Mouse (Mus musculus): ENCODE results near the gene Cfl1.
A peak's percentile ranks its signal among the peaks of the same experiment; 100 is the strongest.

Cfl1 gene

DNA sequence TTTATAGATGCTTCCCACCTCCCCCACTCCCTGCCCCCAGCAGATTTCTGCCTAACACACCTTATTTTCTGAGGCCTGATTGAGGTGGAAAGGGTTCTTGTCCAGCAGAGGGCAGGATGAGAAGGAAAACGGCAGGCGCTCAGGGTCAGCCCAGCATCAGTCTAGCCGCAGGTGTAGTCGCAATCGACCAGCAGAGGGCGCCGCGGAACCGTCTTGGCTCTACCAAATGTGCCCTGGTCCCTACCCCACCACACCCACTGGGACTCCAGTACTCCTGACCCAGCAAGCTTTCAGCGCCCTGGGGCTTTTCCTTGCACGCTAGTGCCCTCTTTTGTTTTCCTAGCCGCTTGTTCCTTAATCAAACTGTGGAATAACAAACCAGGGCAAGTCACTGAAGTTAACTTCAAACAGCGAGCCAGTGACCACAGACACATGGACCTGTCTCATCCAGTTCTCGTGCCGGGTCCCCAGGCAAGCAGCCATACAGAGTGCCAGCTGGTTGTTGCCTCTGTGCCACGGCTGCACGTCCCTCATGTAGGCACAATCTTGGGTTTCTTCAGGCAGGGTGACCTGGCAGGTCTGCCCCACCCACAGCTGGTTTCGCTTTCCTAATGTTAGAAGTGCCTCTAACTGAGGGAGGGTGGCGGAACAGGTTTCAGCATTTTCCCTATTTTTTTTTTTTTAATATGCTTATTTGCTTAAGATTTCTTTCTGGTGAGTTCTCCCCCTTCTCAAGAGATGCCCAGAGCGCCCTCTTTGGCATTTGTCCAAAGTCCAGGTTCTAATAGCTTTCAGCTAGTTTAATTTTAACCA, 39.3 kb downstream of the Cfl1 start:
- DNase-seq (ENCODE audit: low read depth, low spot score), result peak; percentile 96

GRCm38 (mm10) chr19:5530138-5530524, 39.9 kb downstream of the Cfl1 start:
- DNase-seq (ENCODE audit: low read depth, low spot score), result no peak

GRCm38 (mm10) chr19:5532520-5532919, 42.3 kb downstream of the Cfl1 start:
- DNase-seq (ENCODE audit: low read depth, low spot score), result peak; percentile 76

DNA sequence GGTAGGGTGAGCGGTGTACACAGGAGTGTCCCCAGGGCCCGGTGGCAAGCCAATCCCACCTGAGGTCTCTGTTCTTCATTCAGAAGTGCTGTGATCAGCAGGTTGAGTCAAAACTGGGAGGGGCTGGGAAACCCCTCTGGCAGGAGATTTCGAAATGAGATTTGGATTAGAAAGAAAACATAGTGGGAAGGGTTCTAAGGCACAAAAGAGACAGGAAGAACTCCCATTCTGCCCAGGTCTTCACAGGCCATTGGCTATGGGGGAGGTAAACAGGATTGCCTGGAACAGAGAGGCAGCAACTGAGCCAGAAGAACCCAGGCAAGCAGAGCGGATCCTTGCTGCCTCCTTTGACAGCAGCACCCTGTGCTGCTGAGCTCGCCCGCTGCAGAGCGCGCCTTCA, 48.5 kb downstream of the Cfl1 start:
- DNase-seq (ENCODE audit: low read depth, low spot score), result no peak

DNA sequence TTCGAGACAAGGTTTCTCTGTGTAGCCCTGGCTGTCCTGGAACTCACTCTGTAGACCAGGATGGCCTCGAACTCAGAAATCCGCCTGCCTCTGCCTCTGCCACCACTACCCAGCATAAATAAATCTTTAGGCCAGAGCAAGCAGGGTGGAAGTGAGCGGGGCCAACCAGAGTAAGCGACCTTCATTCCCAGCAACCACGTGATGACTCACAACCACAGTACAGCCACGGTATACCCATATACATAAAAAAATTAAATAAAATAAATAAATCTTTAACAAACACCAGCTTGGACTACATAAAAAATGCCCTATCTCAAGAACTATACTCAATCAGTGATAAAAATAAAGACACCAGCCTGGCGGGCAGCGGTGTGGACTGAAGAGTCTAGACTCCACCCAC, 53.1 kb downstream of the Cfl1 start:
- DNase-seq (ENCODE audit: low read depth, low spot score), result no peak

DNA sequence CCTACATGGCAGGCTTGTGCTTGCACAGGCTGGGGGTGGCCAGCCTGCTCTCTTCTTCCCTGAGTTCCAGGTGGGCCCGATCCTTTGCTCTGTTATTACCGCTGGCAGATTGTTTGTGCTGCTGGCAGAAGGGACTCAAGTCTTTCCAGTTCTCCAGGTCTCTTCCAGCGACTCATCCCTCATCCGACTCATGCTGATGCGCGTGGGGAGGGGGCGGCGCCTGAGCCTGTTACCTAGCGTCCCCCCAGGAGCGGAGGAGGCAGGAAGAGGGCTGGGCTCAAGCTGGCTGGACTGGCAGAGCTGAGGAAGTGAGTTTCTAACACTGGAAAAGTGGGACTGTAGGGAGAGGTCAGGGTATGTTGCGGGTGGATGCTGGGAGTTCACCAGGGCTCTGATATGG, 53.8 kb downstream of the Cfl1 start:
- no peak for DNase-seq (ENCODE audit: low read depth, low spot score)

Data from CD4-positive, CD25-positive, alpha-beta regulatory T cell, adult 2 months (primary cell).